Mouse (Mus musculus) testis, adult 2 months (tissue): ENCODE data around the gene Stox1.

Experiments used
- CTCF ChIP-seq: fragments of 200-500 bp; IDR thresholded peaks from 2 replicates; pipeline ENCODE4 v1.5.1; 2012; ENCODE audit warnings: low read depth, mild to moderate bottlenecking, inconsistent platforms, low read length, moderate library complexity; ENCODE audit not compliant: control insufficient read depth, insufficient read depth, insufficient replicate concordance
- POLR2A ChIP-seq: fragments of 200-500 bp; IDR thresholded peaks from 2 replicates; pipeline ENCODE4 v1.6.1; 2012; ENCODE audit warnings: low read depth, mild to moderate bottlenecking, inconsistent platforms, low read length, moderate library complexity; ENCODE audit not compliant: control insufficient read depth

GRCm38 (mm10) chr10:62702436-62702835 is 23.5 kb downstream of the Stox1 start:
- TF ChIP-seq POLR2A, result no peak
- no peak for TF ChIP-seq CTCF
